Mouse (Mus musculus): Measurements from ENCODE around the gene Itgav.

DNA sequence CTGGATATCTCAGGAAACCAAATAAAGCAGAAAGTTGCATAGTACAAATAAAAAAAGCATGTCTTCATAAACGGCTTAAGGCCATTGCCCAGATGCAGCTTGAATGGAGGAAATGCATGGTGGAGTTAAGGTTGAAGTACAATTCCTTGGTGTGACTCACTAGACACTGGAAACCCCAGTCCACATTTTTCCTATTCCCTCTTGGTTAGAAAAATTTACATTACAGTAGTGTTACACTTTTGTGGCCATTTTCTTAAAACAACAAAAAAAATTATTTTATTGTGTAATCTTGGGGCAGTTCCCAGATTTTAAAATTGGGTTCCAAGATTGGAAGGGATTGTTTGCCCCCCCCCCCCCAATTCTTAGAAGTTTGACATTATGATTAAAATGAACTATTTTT, 35.9 kb downstream of the Itgav start:
- TF ChIP-seq POLR2A (IDR thresholded peaks at IDR 0.05; ENCODE audit: low read depth, low read length): no peak
- TF ChIP-seq CTCF (IDR thresholded peaks at IDR 0.05; ENCODE audit: extremely low read depth, insufficient read depth, insufficient read length, insufficient replicate concordance): no peak
